In the genomic region with DNA sequence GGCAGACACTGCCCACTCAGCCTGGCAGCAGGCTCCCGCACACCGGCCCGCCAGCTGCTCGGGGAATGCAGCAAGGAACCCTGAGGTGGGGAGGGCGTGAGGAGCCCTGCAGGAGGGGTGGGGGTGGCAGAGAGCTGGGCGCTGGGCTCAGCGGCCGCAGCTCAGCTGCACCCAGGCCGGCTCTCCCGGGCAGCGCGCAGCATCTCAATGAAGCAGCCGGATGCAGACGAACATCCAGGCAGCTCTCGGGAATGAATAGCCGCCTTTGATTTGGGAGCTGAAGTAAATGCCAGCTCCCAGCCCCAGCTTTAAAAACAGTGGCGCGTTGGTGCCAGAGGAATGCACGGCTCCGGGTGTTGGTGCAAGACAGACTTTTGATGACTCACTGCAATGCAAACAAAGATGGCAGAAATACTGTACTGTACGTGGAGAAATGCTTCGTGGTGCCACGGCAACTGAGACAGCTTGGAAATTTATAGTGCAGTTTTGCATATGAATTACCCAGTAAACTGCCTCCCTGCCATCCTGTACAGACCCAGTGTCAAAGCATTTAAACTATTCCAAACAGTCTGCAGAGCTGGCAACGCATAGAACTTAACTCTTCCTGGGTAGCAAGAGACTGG, we compare ENCODE assay signal across 8 mouse cellular contexts. TPM values are rescaled to one million over a fixed set of nuclear protein-coding genes. Genes with fewer than 3 reads are reported as not detected.
DNase-seq lines count a peak whose midpoint lies in the region; ATAC-seq and TF ChIP-seq lines count a peak whose summit lies in the region.

No protein-coding gene starts in this region.

- DNase-seq in liver, embryonic 11.5 days (ENCODE audit: low spot score), result peak; percentile 55
- DNase-seq in liver, result no peak
- DNase-seq in cerebellum, postnatal 25 days, result peak; percentile 66 to 71
- peak; percentile 83 to 87 for DNase-seq in frontal cortex, postnatal 36 days (ENCODE audit: low spot score in 2 of 2)
- peak; percentile 66 to 83 for DNase-seq in layer of hippocampus, adult 2 months (ENCODE audit: low spot score in 2 of 2)
- DNase-seq in lung, adult 18-20 months, result peak; percentile 14 to 29
- peak; percentile 81 to 87 for DNase-seq in right cerebral cortex, adult 2 months (ENCODE audit: low spot score in 2 of 2)
- no peak for DNase-seq in thymus, postnatal 10 days (ENCODE audit: low spot score in 2 of 2)

- no peak for TF ChIP-seq CTCF in layer of hippocampus, adult 2 months (conservative IDR thresholded peaks at IDR 0.05)

- H3K9me3 ChIP-seq in liver, embryonic 11.5 days (ENCODE audit: control insufficient read depth, low read length), result no peaks in the 10 kb centered on the region

- H3K27ac ChIP-seq in liver, embryonic 11.5 days (ENCODE audit: low read depth, low read length), result no peak overlapping the region
- peak overlapping the region; percentile 96 for H3K27ac ChIP-seq in layer of hippocampus, adult 2 months

- H3K9ac ChIP-seq in liver, embryonic 11.5 days (ENCODE audit: low read depth, low read length), result peak overlapping the region; percentile 61

- no peaks in the 10 kb centered on the region for H3K36me3 ChIP-seq in liver, embryonic 11.5 days (ENCODE audit: control insufficient read depth, insufficient read depth, low read length)

- peaks cover 29% of the 10 kb centered on the region for H3K4me1 ChIP-seq in liver, embryonic 11.5 days (replicated peaks; ENCODE audit: control insufficient read depth, insufficient read depth, low read length)

- peaks cover 51% of the 10 kb centered on the region for H3K27me3 ChIP-seq in liver, embryonic 11.5 days (replicated peaks; ENCODE audit: control insufficient read depth, insufficient read depth, low read length)

- ATAC-seq in liver, embryonic 11.5 days (replicated peaks; ENCODE audit: low FRiP score), result no peak

- H3K4me2 ChIP-seq in liver, embryonic 11.5 days, result peak overlapping the region; percentile 79

- peak overlapping the region; percentile 47 for H3K4me3 ChIP-seq in liver, embryonic 11.5 days (ENCODE audit: low read depth, low read length)
- peak overlapping the region; percentile 66 for H3K4me3 ChIP-seq in layer of hippocampus, adult 2 months

- WGBS in liver, embryonic 11.5 days, result 4% methylated on average over 24 of the region's 24 CpGs

RNA-seq across cellular contexts. Expression of a gene that starts 31.1 kb away (rescaled TPM):
- 4.0 TPM in 2 replicates for polyA plus RNA-seq in liver, embryonic 11.5 days (2014; fragmentation: Nextera tagmentation; extraction: Ambion mirVana)
- 10 to 100 TPM; 59.8 to 61.4 TPM for total RNA-seq in layer of hippocampus, adult 2 months (2021)

Comparison
In these comparisons a context has a peak if more than half of its experiments do, and no peak if none do; other contexts are left out.
1. DNase-seq: peak in liver, embryonic 11.5 days (single experiment), cerebellum, postnatal 25 days (2 of 2), frontal cortex, postnatal 36 days (2 of 2), layer of hippocampus, adult 2 months (2 of 2), lung, adult 18-20 months (2 of 2) and right cerebral cortex, adult 2 months (2 of 2); none in liver (single experiment) and thymus, postnatal 10 days (0 of 2).